Mouse (Mus musculus) cortical plate, adult 2 months (tissue): Measurements from ENCODE around the gene Rrnad1.

Source experiments
- CTCF ChIP-seq: fragments of 200-500 bp; IDR thresholded peaks from 2 replicates; pipeline ENCODE4 v1.5.1; 2011; ENCODE audit warnings: mild to moderate bottlenecking, control low read depth, low read length; ENCODE audit not compliant: insufficient read depth; ENCODE audit errors: extremely low read depth
- POLR2A ChIP-seq: fragments of 200-500 bp; IDR thresholded peaks from 2 replicates; pipeline ENCODE4 v1.6.1; 2011; ENCODE audit warnings: mild to moderate bottlenecking, low read length, control low read depth; ENCODE audit not compliant: insufficient read depth; ENCODE audit errors: extremely low read depth

- TF ChIP-seq POLR2A = no peak
- no peak for TF ChIP-seq CTCF
These were observed 23.9 kb downstream of the Rrnad1 start for GRCm38 (mm10) chr3:87906601-87906980.
